Mouse (Mus musculus) hindbrain, embryonic 12.5 days (tissue): ENCODE results near the gene Spen. TPM values are rescaled to one million over a fixed set of nuclear protein-coding genes. Genes with fewer than 3 reads are reported as not detected.

ENCODE experiments used
- ATAC-seq: fragments of 200-750 bp; cut with Nextera tagmentation; 2 replicates; pipeline ENCODE4 v1.8.0; 2017; ENCODE audit warnings: moderate TSS enrichment; ENCODE audit not compliant: low FRiP score
- H3K27ac ChIP-seq: fragments of 300-500 bp; sonication (generic); 2 replicates; pipeline ENCODE4 v1.5.1; 2016; ENCODE audit warnings: mild to moderate bottlenecking
- H3K27me3 ChIP-seq: fragments of 300-500 bp; sonication (generic); 2 replicates; pipeline ENCODE4 v1.6.1; 2016; ENCODE audit warnings: mild to moderate bottlenecking
- H3K36me3 ChIP-seq: fragments of 300-500 bp; sonication (generic); 2 replicates; pipeline ENCODE4 v1.6.1; 2016; ENCODE audit warnings: mild to moderate bottlenecking
- H3K4me1 ChIP-seq: fragments of 300-500 bp; sonication (generic); 2 replicates; pipeline ENCODE4 v1.6.1; 2016
- H3K4me2 ChIP-seq: fragments of 300-500 bp; sonication (generic); replicated peaks from 2 replicates; pipeline ENCODE4 v1.6.1; 2016; ENCODE audit warnings: mild to moderate bottlenecking
- H3K4me3 ChIP-seq: fragments of 300-500 bp; sonication (generic); 2 replicates; pipeline ENCODE4 v1.5.1; 2016; ENCODE audit warnings: mild to moderate bottlenecking
- H3K9ac ChIP-seq: fragments of 300-500 bp; sonication (generic); 2 replicates; pipeline ENCODE4 v1.6.1; 2016; ENCODE audit warnings: mild to moderate bottlenecking, moderate library complexity
- H3K9me3 ChIP-seq: fragments of 300-500 bp; sonication (generic); replicated peaks from 2 replicates; pipeline ENCODE4 v1.6.1; 2016; ENCODE audit warnings: mild to moderate bottlenecking
- WGBS: fragments of 180-500 bp; shearing (Covaris S2); methylation state at CpG from one replicate; pipeline ENCODE4 v1.1.7; 2016; 5-methylcytosine and 5-hydroxymethylcytosine counted together
- polyA plus RNA-seq: library from polyadenylated mRNA; unstranded; fragments of >200 nt; fragmentation: Nextera tagmentation; extraction: Ambion mirVana; gene quantifications from 2 replicates; pipeline ENCODE4 v1.2.1, GENCODE M21; 2016

Gene Spen
- 21.7 and 23.7 TPM in 2 replicates for polyA plus RNA-seq

- Histone ChIP-seq H3K4me3 (peak within 1 kb of the TSS; percentile 99), H3K36me3 (no peaks in the 10 kb centered on the region), H3K4me2 (peak within 1 kb of the TSS; percentile 84), H3K4me1 (peaks cover 39% of the 10 kb centered on the region), H3K9me3 (no peaks in the 10 kb centered on the region), H3K27me3 (no peaks in the 10 kb centered on the region), H3K9ac (peak within 1 kb of the TSS; percentile 98), H3K27ac (peak within 1 kb of the TSS; percentile 97)
- peak; percentile 82 for ATAC-seq
- WGBS: under 1% methylated on average over 42 of the region's 88 CpGs
Measured at GRCm38 (mm10) chr4:141538408-141539212, at the start of gene Spen. Gene Spen, minus strand, starts transcription at chr4:141538597.

GRCm38 (mm10) chr4:141583919-141584318 lies 45.5 kb upstream of the Spen start:
- Histone ChIP-seq H3K4me2 (no peak overlapping the region), H3K9ac (no peak overlapping the region), H3K4me1 (no peaks in the 10 kb centered on the region), H3K36me3 (peaks cover 24% of the 10 kb centered on the region; the same call in 1 of the 2 replicates), H3K4me3 (no peak overlapping the region), H3K27me3 (no peaks in the 10 kb centered on the region), H3K9me3 (no peaks in the 10 kb centered on the region), H3K27ac (no peak overlapping the region)
- ATAC-seq: no peak
- WGBS: 91% methylated on average over 8 of the region's 8 CpGs

GRCm38 (mm10) chr4:141581051-141581450 lies 42.7 kb upstream of the Spen start:
- Histone ChIP-seq H3K27me3 (no peaks in the 10 kb centered on the region), H3K27ac (0 out of 2 replicates have a peak overlapping the region, but pooled peaks have one; percentile 44), H3K9ac (no peak overlapping the region), H3K4me1 (no peaks in the 10 kb centered on the region), H3K4me3 (no peak overlapping the region), H3K9me3 (no peaks in the 10 kb centered on the region), H3K4me2 (no peak overlapping the region), H3K36me3 (peaks cover 28% of the 10 kb centered on the region; the same call in 1 of the 2 replicates)
- ATAC-seq: no peak
- WGBS: 83% methylated on average over 13 of the region's 13 CpGs

GRCm38 (mm10) chr4:141578833-141579232 lies 40.4 kb upstream of the Spen start:
- WGBS: 87% methylated on average over 3 of the region's 3 CpGs

GRCm38 (mm10) chr4:141576877-141577276 lies 38.5 kb upstream of the Spen start:
- Histone ChIP-seq H3K9me3 (no peaks in the 10 kb centered on the region), H3K27ac (no peak overlapping the region), H3K4me1 (no peaks in the 10 kb centered on the region), H3K27me3 (no peaks in the 10 kb centered on the region), H3K9ac (no peak overlapping the region), H3K4me2 (no peak overlapping the region), H3K4me3 (no peak overlapping the region), H3K36me3 (peaks cover 17% of the 10 kb centered on the region; the same call in 1 of the 2 replicates)
- 90% methylated on average over 7 of the region's 7 CpGs for WGBS
- ATAC-seq: no peak

More at GRCm38 (mm10) chr4:141578833-141579232, 40.4 kb upstream of the Spen start:
- Histone ChIP-seq H3K4me1 (no peaks in the 10 kb centered on the region), H3K27ac (no peak overlapping the region), H3K36me3 (peaks cover 20% of the 10 kb centered on the region; the same call in 1 of the 2 replicates), H3K9ac (no peak overlapping the region), H3K4me2 (no peak overlapping the region), H3K4me3 (no peak overlapping the region), H3K9me3 (no peaks in the 10 kb centered on the region), H3K27me3 (no peaks in the 10 kb centered on the region)
- no peak for ATAC-seq

- H3K4me2 ChIP-seq: no peak overlapping the region
- no peaks in the 10 kb centered on the region for H3K27me3 ChIP-seq
- H3K9ac ChIP-seq: no peak overlapping the region
- 83% methylated on average over 11 of the region's 11 CpGs for WGBS
- H3K36me3 ChIP-seq: peaks cover 17% of the 10 kb centered on the region; the same call in 1 of the 2 replicates
- H3K4me3 ChIP-seq: no peak overlapping the region
- no peaks in the 10 kb centered on the region for H3K9me3 ChIP-seq
- no peaks in the 10 kb centered on the region for H3K4me1 ChIP-seq
- no peak for ATAC-seq
- H3K27ac ChIP-seq: no peak overlapping the region
Measured at GRCm38 (mm10) chr4:141576404-141576803, 38.0 kb upstream of the Spen start.

GRCm38 (mm10) chr4:141574789-141575702 lies 36.6 kb upstream of the Spen start:
- no peak for ATAC-seq
- no peaks in the 10 kb centered on the region for H3K4me1 ChIP-seq

GRCm38 (mm10) chr4:141573359-141573966 lies 35.1 kb upstream of the Spen start:
- ATAC-seq: no peak
- Histone ChIP-seq H3K4me3 (no peak overlapping the region), H3K27ac (no peak overlapping the region), H3K27me3 (no peaks in the 10 kb centered on the region), H3K4me1 (no peaks in the 10 kb centered on the region), H3K9ac (no peak overlapping the region), H3K9me3 (no peaks in the 10 kb centered on the region), H3K4me2 (no peak overlapping the region), H3K36me3 (peaks cover 9% of the 10 kb centered on the region; the same call in 1 of the 2 replicates)
- WGBS: 75% methylated on average over 6 of the region's 6 CpGs

More at GRCm38 (mm10) chr4:141574789-141575702, 36.6 kb upstream of the Spen start:
- H3K9ac ChIP-seq: no peak overlapping the region
- peaks cover 12% of the 10 kb centered on the region; the same call in 1 of the 2 replicates for H3K36me3 ChIP-seq
- H3K9me3 ChIP-seq: no peaks in the 10 kb centered on the region
- no peaks in the 10 kb centered on the region for H3K27me3 ChIP-seq
- H3K27ac ChIP-seq: no peak overlapping the region
- no peak overlapping the region for H3K4me3 ChIP-seq
- 43% methylated on average over 27 of the region's 27 CpGs for WGBS
- H3K4me2 ChIP-seq: no peak overlapping the region

- H3K4me2 ChIP-seq: no peak overlapping the region
- no peak for ATAC-seq
- no peaks in the 10 kb centered on the region for H3K27me3 ChIP-seq
- H3K4me1 ChIP-seq: no peaks in the 10 kb centered on the region
- no peak overlapping the region for H3K27ac ChIP-seq
- H3K9ac ChIP-seq: no peak overlapping the region
- 82% methylated on average over 7 of the region's 7 CpGs for WGBS
- H3K36me3 ChIP-seq: peaks cover 9% of the 10 kb centered on the region; the same call in 1 of the 2 replicates
- no peaks in the 10 kb centered on the region for H3K9me3 ChIP-seq
- H3K4me3 ChIP-seq: no peak overlapping the region
Measured at GRCm38 (mm10) chr4:141572668-141573358, 34.4 kb upstream of the Spen start.

- Histone ChIP-seq H3K27ac (no peak overlapping the region), H3K4me1 (no peaks in the 10 kb centered on the region), H3K36me3 (0 out of 2 replicates have a peak, but pooled peaks cover 3% of the 10 kb centered on the region), H3K4me3 (no peak overlapping the region), H3K9me3 (no peaks in the 10 kb centered on the region), H3K27me3 (no peaks in the 10 kb centered on the region), H3K4me2 (no peak overlapping the region), H3K9ac (no peak overlapping the region)
- no peak for ATAC-seq
- WGBS: 82% methylated on average over 10 of the region's 10 CpGs
Measured at GRCm38 (mm10) chr4:141571934-141572333, 33.5 kb upstream of the Spen start.

- H3K9me3 ChIP-seq: no peaks in the 10 kb centered on the region
- H3K27me3 ChIP-seq: no peaks in the 10 kb centered on the region
- no peak overlapping the region for H3K9ac ChIP-seq
- ATAC-seq: no peak
- WGBS: 77% methylated on average over 6 of the region's 6 CpGs
- no peaks in the 10 kb centered on the region for H3K36me3 ChIP-seq
- H3K4me2 ChIP-seq: no peak overlapping the region
- H3K4me3 ChIP-seq: no peak overlapping the region
- H3K4me1 ChIP-seq: no peaks in the 10 kb centered on the region
- no peak overlapping the region for H3K27ac ChIP-seq
Measured at GRCm38 (mm10) chr4:141571337-141571739, 32.9 kb upstream of the Spen start.
